Mouse (Mus musculus): Measurements from ENCODE around the gene Foxd1.

DNA sequence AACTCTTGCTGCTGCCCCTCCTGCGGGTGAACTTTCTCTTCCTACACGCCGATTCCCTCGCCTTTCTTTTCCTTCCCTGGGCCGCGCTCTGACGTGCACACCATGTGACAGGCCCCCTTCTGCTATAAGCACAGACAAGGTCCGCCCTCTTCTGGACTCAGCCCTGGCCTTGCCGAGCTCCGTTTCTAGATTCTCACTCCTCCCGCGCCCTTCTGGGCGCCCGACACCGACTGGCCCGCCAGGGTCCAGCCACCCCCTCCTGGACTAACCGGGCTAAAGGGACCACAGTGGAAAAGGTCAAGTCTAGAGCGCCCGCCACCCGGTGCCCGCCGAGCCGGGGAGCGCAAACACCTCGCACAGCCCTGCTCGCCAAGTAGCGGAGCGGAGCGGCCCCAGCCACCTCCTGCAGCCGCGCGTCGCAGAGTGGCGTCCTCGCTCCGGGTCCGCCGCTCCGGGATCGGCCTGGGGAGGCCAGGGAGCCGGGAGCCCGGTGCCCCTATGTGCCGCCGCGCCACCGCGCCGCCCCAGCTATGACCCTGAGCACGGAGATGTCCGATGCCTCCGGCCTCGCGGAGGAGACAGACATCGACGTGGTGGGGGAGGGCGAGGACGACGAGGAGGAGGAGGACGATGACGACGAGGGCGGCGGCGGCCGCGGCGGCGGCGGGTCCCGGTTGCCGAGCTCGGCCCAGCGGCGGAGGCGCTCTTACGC, at the start of gene Foxd1:
- TF ChIP-seq CTCF (IDR thresholded peaks at IDR 0.05; ENCODE audit: low read depth, low read length) (no peak), POLR2A (IDR thresholded peaks at IDR 0.05; ENCODE audit: borderline replicate concordance, low read depth, low read length) (no peak)

Data from bone marrow macrophage, adult 2 months (primary cell).